Mouse (Mus musculus): ENCODE results near the gene Ccdc34.

GRCm38 (mm10) chr2:110173818-110174247 is 156.2 kb downstream of the Ccdc34 start:
- TF ChIP-seq POLR2A (IDR thresholded peaks at IDR 0.05; ENCODE audit: control insufficient read depth, low read depth, low read length) (no peak), CTCF (IDR thresholded peaks at IDR 0.05; ENCODE audit: control insufficient read depth, insufficient read depth, insufficient replicate concordance, low read depth, low read length) (no peak)

Measured in testis, adult 2 months (tissue).